Mouse (Mus musculus) adrenal gland (tissue): ENCODE measurements at regions not wholly inside any gene's neighbourhood (a gene's known extent, or its start where the extent isn't known, plus 50 kb on each side); places are given as distances from the start of the nearest gene placed in this dataset.

Experiments used
- intact Hi-C: fragments of 180-260 bp; cut with DNase I; formaldehyde crosslinking; loops from one replicate; pipeline ENCODE4 v1.15.1; 2025
- microRNA-seq, 2 experiments: library from miRNA; unstranded; fragments of <30 nt; microRNA quantifications; one replicate each; pipeline ENCODE4; 2019

DNA sequence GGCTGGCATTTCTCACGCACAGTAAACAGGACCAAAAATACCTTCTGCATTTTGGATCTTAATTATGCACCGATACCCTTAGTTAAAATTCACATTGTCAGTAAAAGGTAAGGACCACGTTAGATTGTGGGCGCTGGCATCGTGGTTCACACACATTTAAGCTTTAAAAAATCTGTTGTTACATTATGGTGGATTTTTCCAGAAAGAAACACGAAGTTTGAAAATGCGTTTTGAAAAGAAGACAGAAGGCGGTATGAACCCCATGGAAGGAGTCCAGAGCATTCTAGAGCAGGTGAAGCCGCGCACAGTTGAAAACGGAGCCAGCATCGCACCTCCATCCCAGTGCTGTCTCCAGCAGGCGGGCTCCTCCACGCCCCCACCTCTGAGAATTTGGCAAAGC, 94.6 kb upstream of the Zfp64 start:
- intact Hi-C loops: no loop called here

DNA sequence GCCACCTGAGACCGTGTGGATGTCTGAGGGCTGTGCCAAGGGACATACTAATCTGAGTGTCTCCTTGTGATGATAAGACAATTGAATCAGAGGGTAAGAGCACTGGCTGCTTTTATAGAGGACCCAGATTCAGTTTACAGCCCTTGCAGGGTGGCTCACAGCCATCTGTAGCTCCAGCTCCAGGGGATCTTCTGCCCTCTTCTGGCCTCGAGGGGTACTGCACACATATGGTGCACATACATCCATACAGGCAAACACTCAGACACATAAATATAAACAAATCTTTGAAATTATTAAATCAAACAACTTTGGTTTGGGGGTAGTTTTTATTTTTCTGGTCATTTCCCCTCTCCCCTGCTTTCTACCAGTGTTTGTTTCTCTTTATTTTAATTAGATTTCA, 86.4 kb upstream of the Zfp64 start:
- intact Hi-C loops: no loop called here

DNA sequence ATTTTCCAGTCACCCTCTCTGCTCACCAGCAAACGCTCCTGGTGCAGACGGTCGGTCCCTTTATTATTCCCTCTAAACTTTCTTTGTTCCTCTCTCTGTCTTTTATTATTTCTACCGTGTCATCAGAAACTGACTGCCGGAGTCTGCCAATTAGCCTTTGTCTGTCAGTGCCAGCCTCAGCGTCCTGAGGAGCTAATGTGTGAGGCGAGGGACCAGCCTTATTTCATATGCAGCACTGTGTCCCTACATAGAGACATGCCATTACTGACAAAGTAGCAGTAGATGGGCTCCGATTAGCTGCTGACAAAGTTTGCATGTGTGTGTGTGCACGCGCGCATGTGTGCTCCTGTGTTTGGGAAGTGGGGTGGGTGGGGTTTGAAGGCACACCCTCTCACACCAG, 82.6 kb upstream of the Zfp64 start:
- intact Hi-C loops: no loop called here

DNA sequence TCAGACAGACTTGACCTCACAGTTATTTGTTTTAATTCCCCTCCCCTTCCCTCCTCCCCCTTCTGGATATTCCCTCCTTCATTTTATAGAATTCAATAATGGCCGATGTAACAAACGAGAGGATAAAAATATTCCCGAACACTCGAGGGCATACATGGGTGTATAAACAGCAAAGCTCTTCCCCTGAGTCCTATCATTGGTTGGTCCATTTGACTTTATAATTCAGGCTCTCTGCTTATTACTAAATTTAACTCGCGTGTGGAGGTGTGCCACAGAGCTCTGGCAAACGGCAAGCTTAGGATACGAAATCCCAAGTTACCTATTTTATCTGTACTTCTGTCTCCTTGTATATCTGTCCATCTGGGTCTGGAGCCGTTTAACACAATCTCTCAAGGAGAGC, 82.1 kb upstream of the Zfp64 start:
- intact Hi-C loops: no loop called here

DNA sequence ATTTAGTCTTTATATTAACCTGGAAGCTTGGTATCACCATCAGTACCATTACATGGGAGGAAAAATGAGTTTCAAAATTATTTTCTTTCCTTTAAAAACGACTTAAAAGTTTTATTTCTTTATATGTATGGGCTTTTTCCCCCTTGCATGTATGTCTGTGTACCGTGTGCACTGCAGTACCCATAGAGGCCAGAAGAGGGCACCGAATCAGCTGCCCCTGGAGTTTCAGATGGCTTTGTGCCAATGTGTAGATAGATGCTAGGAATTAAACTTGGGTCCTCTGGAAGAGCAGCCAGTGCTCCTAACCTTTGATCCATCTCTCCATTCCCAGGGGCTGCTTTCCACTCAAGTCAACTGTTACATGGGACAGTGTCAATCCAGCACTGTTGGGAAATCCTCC, 79.9 kb upstream of the Zfp64 start:
- intact Hi-C loops: no loop called here

DNA sequence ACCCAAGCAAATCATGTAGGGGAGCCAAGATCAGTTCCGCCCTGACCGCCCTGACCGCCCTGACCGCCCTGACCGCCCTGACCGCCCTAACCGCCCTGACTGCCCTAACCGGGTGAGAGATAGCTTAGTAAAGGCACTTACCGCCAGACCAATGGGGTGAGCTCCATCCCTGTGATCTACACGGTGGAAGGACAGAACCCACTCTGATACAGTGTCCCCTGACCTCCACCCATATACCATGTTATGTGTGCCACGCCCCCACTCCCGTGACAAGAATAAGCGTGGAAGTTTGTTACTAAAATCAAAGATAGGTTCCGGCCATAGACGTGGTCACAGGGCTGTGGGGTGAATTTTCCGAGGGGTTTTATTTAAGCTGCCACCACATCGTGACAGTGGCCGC, 78.6 kb upstream of the Zfp64 start:
- intact Hi-C loops: no loop called here

DNA sequence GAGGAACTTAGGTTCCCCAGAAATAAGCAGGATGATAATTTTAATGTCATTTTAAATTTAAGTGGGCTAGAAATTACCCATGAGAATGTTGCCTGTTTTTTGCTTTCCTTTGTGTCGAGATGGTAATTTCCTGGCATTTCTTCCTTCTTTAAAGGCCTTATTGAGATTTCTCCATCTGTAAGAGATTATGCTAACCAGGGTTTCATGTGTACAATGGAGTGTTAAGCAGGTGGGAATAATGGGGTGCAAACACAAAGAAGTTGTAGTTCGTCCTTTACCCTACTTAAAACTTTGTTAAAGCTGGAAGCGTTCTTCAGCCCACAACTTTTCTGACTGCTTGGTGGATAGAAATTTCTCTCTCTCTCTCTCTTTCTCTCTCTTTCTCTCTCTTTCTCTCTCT, 77.8 kb upstream of the Zfp64 start:
- intact Hi-C loops: no loop called here

DNA sequence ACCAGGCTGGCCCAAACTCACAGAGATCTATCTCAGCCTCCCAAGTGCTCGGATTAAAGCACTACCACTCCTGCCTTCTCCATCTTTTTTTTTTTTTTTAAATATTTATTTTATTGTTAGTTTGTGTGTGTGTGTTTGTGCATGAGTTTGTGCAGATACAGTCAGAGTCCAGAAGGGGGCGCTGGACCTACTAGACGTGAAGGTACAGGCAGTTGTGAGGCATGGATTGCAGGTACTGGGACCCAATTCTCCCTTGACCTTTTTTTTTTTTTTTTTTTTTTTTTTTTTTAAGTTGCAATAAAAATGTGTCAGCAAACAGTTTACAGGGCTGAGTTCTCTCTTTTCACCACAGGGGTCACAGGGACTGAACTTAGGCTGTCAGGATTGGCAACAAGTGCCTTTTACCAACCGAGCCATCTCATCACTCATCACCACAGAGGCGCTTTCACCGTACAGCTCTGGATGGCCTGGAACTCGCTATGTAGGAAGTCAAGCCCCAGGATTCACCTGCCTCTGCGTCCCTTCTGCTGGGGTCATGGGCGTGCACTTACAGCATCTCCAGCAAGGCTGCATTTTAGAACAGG, 73.2 kb upstream of the Zfp64 start:
- intact Hi-C loops: no loop called here

DNA sequence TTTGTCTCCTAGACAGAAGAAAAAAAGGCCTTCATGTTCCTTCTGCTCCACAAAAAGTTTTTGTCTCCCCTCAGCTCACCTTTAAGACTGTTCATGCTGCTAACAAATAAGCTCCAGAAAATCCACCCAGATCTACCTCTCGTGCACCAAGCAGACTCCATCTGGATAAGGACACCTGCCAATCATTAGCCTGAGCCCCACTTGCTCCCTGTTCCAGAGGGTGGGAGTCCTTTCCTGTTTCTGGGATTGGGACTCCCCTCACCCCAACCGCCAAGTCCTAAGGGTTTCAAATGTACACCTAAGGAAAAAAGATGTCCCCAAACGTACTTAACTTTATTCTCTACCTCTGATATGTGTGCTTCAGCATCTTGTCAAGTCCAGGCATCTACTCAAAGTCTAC, 63.6 kb upstream of the Zfp64 start:
- intact Hi-C loops: no loop called here

DNA sequence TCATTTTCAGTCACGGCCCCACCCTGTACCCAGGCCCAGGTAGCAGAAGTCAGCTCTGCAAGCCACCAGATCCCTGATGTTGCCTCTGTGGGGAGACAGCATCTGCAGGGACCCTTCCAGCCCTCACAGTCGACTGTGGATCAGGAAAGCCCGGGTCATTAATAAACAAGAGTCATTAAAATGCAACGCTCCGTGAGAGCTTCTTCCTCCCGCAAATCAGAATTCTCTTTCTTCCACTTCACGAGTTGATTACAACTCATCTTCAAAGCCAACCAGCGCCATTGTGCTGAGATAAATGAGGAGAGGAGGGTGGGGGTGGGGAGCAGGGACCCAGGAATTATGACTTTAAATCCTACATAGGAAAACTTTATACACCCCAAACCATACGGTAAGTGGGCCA, 54.9 kb upstream of the Zfp64 start:
- intact Hi-C loops: no loop called here

DNA sequence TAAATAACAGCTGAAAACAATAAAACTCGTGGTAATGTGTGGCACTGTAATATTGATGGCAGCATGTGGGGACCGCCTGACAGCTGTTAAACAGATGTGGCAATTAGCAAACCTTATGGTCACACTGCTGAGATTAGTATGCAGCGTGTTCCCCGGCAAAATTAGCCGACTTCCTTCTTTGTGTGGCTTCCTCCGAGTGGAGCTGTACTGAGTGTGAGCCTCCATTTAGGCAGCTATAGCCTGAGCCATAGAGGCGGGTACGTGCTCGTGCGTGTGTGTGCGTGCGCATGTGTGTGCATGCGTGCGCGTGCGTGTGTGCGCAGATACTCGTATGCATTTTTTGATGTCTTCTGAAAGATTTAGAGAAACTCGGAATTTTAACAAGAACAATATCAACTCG, 53.4 kb upstream of the Zfp64 start:
- intact Hi-C loops: no loop called here

DNA sequence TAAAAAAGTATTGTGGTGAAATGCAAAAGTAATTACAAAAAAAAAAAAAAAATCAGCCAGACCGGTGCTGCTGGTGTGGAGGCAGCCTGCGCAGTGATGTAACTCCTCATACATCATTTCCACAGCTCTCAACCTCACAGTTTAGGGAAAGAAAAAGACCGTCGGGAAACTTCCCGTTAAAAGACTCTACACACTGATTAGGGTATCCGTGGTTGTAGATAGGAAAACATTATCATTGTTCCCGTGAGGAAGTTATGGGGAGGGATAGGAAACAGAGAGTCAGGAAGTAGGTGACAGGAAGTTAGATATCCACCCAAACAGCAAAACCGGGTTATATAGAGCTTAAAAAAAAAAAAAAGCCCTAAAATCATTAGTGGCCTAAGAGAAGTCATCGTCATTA, 52.9 kb upstream of the Zfp64 start:
- intact Hi-C loops: no loop called here

DNA sequence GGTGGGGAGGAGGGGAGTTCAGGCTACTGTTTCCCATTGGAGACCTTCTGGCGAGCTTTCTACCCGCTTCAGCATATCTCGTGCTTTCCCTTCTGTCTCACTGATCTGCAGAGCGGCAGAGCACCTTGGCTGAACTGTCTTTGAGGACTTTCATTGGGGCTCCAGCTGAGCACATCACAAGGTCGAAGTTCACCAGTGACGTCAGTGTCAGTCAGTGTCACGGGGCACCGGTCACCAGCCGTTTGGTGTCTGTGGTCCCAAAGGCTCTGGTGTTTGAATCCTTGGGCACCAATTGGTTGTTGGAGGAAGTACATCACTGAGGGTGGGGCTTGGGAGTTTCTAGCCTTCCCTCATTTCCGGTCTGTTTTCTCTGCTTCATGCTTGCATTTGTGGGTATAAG, 51.2 kb upstream of the Zfp64 start:
- intact Hi-C loops: no loop called here

DNA sequence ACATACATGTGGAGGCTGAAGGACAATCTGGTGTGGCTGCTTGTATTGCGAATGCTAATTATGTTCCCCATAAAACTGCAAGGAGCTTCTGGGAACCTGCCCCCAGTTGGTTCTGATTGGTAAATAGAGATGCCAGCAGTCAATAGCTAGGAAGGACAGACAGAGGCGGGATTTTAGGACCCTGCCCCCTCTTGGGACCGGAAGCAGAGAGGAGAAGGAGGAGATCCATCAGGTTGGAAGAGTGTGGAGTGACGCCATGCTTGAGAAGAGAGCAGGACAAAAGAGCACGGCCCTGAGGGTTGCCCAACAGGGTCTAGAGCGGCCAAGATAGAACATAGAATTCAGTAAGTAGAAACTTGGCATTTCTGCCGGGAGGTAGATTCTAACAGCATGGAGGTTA, 50.4 kb upstream of the Zfp64 start:
- intact Hi-C loops: no loop called here

Small RNAs in the stretch of these regions (microRNA-seq; reads per million reads assigned to microRNA genes)
- gene Gm26469: 0 reads per million in 2 experiments
